Mouse (Mus musculus) embryonic facial prominence, embryonic 15.5 days (tissue): ENCODE measurements at regions not wholly inside any gene's neighbourhood (a gene's known extent, or its start where the extent isn't known, plus 50 kb on each side); places are given as distances from the start of the nearest gene placed in this dataset.

Source experiments
- ATAC-seq: fragments of 200-750 bp; cut with Nextera tagmentation; 2 replicates; pipeline ENCODE4 v1.8.0; 2017; ENCODE audit warnings: low read depth, moderate TSS enrichment; ENCODE audit not compliant: insufficient number of reproducible peaks, low FRiP score, low TSS enrichment
- H3K27ac ChIP-seq: fragments of 300-500 bp; sonication (generic); replicated peaks from 2 replicates; pipeline ENCODE4 v1.5.1; 2015; ENCODE audit warnings: mild to moderate bottlenecking, inconsistent platforms
- H3K27me3 ChIP-seq: fragments of 300-500 bp; sonication (generic); 2 replicates; pipeline ENCODE4 v1.6.1; 2015; ENCODE audit warnings: inconsistent platforms
- H3K36me3 ChIP-seq: fragments of 300-500 bp; sonication (generic); 2 replicates; pipeline ENCODE4 v1.6.1; 2015; ENCODE audit warnings: mild to moderate bottlenecking, inconsistent platforms
- H3K4me1 ChIP-seq: fragments of 300-500 bp; sonication (generic); 2 replicates; pipeline ENCODE4 v1.6.1; 2015; ENCODE audit warnings: inconsistent platforms
- H3K4me2 ChIP-seq: fragments of 300-500 bp; sonication (generic); replicated peaks from 2 replicates; pipeline ENCODE4 v1.6.1; 2015; ENCODE audit warnings: mild to moderate bottlenecking, inconsistent platforms
- H3K4me3 ChIP-seq: fragments of 300-500 bp; sonication (generic); replicated peaks from 2 replicates; pipeline ENCODE4 v1.5.1; 2015; ENCODE audit warnings: mild to moderate bottlenecking, inconsistent platforms
- H3K9ac ChIP-seq: fragments of 300-500 bp; sonication (generic); 2 replicates; pipeline ENCODE4 v1.6.1; 2015; ENCODE audit warnings: inconsistent platforms
- H3K9me3 ChIP-seq: fragments of 300-500 bp; sonication (generic); replicated peaks from 2 replicates; pipeline ENCODE4 v1.6.1; 2016; ENCODE audit warnings: inconsistent platforms
- WGBS: fragments of 180-500 bp; shearing (Covaris S2); methylation state at CpG from one replicate; pipeline ENCODE4 v1.1.7; 2015; 5-methylcytosine and 5-hydroxymethylcytosine counted together

DNA sequence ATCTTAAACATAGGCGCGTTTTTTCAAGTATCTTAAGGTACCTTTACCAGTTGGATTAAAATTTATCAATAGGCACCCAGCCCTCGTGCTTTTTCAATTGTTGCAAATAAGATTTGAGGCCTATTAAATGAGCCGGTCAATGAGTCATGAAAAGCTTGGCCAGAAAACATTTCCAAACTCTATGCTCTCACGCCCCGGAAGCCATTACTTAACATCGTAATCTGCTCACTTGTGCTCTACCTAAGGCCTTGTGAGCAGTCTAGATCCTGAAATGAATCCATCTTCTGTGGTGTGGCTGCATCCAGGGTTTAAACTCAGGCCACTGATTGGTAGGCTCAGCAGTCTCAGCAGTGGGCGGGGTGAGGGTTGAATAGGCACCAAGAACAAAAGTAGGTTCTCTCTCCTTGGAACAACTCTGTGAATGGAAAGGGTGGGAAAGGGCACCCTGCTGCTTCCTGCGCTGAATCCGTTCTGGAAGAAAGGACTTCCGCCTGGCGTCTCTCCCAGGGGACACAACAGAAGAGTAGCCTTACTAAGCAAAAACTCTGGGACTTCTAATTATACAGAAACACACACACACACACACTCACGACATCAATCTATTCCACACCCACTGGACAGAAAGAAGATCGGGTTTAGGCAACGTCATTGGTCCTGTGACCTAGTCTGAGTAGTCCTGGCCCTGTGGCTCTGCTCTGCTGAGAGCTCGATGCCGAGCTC is 53.4 kb upstream of the Fmnl2 start:
- H3K4me1 ChIP-seq: no peaks in the 10 kb centered on the region
- ATAC-seq: no peak
- no peak overlapping the region for H3K9ac ChIP-seq
- WGBS: 74% methylated on average over 17 of the region's 17 CpGs
- no peak overlapping the region for H3K4me2 ChIP-seq
- H3K36me3 ChIP-seq: no peaks in the 10 kb centered on the region
- no peak overlapping the region for H3K27ac ChIP-seq
- no peaks in the 10 kb centered on the region for H3K27me3 ChIP-seq
- no peak overlapping the region for H3K4me3 ChIP-seq
- no peaks in the 10 kb centered on the region for H3K9me3 ChIP-seq

DNA sequence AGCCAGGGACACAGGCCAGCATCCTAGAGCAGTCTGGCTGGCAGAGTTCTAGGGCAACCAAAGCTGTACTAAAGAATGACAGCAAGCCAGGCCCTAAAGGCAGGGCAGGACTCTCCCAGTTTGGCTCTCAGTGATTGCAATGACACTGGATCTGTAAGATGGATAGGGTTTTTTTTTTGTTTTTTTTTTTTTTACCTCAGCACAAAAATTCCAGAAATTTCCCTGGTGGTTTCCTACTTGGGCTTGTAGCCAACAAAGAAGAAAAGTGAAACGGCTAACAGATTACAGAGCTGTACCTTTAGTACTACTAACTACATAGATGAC is 52.9 kb upstream of the Fmnl2 start:
- H3K4me1 ChIP-seq: no peaks in the 10 kb centered on the region
- H3K4me3 ChIP-seq: no peak overlapping the region
- no peaks in the 10 kb centered on the region for H3K9me3 ChIP-seq
- H3K27ac ChIP-seq: no peak overlapping the region
- H3K9ac ChIP-seq: no peak overlapping the region
- H3K4me2 ChIP-seq: no peak overlapping the region
- no peaks in the 10 kb centered on the region for H3K27me3 ChIP-seq
- H3K36me3 ChIP-seq: no peaks in the 10 kb centered on the region
- 0 out of 2 replicates have a peak, but pooled peaks have one; percentile 39 for ATAC-seq
- WGBS: 26% methylated on average over 1 of the region's 1 CpGs

DNA sequence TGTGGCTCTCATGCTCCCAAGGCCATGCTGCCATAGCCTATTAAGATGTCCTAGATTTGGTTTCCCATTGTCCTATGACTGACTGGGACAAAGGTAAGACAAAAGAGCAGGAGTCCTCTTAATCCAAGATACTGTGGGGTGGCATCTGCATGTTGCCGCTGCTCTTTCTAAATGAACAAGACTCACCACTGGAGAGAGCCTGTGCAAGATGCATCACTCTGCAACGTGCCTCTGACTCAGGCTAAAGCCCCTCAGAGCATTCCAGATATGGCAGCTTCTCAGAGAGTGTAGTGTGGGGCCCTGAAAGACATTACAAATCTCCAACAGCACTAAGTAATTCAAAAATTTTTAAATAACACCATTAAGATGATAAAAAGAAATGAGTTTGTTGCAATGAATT is 49.8 kb upstream of the Fmnl2 start:
- WGBS: 59% methylated on average over 2 of the region's 2 CpGs
- ATAC-seq: no peak
- no peaks in the 10 kb centered on the region for H3K4me1 ChIP-seq

More for the DNA sequence above, 49.8 kb upstream of the Fmnl2 start:
- Histone ChIP-seq H3K36me3 (no peaks in the 10 kb centered on the region), H3K9me3 (no peaks in the 10 kb centered on the region), H3K9ac (no peak overlapping the region), H3K27ac (no peak overlapping the region), H3K4me2 (no peak overlapping the region), H3K27me3 (no peaks in the 10 kb centered on the region), H3K4me3 (no peak overlapping the region)
